Mouse (Mus musculus) kidney, embryonic 14.5 days (tissue): Measurements from ENCODE around the gene Lpp. TPM values are rescaled to one million over a fixed set of nuclear protein-coding genes. Genes with fewer than 3 reads are reported as not detected.

Experiments used
- ATAC-seq: fragments of 200-750 bp; cut with Nextera tagmentation; 2 replicates; pipeline ENCODE4 v1.8.0; 2017; ENCODE audit warnings: moderate number of reproducible peaks, mild to moderate bottlenecking, moderate TSS enrichment, moderate library complexity; ENCODE audit not compliant: low FRiP score, low TSS enrichment
- H3K27ac ChIP-seq: fragments of 300-500 bp; sonication (generic); 2 replicates; pipeline ENCODE4 v1.5.1; 2014; ENCODE audit warnings: low read depth, mild to moderate bottlenecking, low read length, moderate library complexity, mixed read lengths
- H3K27me3 ChIP-seq: fragments of 300-500 bp; sonication (generic); 2 replicates; pipeline ENCODE4 v1.6.1; 2014; ENCODE audit warnings: mild to moderate bottlenecking, low read length; ENCODE audit not compliant: control insufficient read depth, insufficient read depth
- H3K36me3 ChIP-seq: fragments of 300-500 bp; sonication (generic); 2 replicates; pipeline ENCODE4 v1.6.1; 2014; ENCODE audit warnings: low read length, mixed read lengths; ENCODE audit not compliant: control insufficient read depth, insufficient read depth
- H3K4me1 ChIP-seq: fragments of 300-500 bp; sonication (generic); 2 replicates; pipeline ENCODE4 v1.6.1; 2014; ENCODE audit warnings: low read length, mixed read lengths; ENCODE audit not compliant: control insufficient read depth, insufficient read depth
- H3K4me2 ChIP-seq: fragments of 300-500 bp; sonication (generic); replicated peaks from 2 replicates; pipeline ENCODE4 v1.6.1; 2014; ENCODE audit warnings: low read depth, mild to moderate bottlenecking, low read length
- H3K4me3 ChIP-seq: fragments of 300-500 bp; sonication (generic); 2 replicates; pipeline ENCODE4 v1.5.1; 2014; ENCODE audit warnings: mild to moderate bottlenecking, low read length
- H3K9ac ChIP-seq: fragments of 300-500 bp; sonication (generic); 2 replicates; pipeline ENCODE4 v1.6.1; 2014; ENCODE audit warnings: low read depth, mild to moderate bottlenecking, low read length, moderate library complexity
- H3K9me3 ChIP-seq: fragments of 300-500 bp; sonication (generic); 2 replicates; pipeline ENCODE4 v1.6.1; 2016; ENCODE audit warnings: low read length; ENCODE audit not compliant: control insufficient read depth
- WGBS: fragments of 180-500 bp; shearing (Covaris S2); extraction: QIAGEN DNeasy Blood & Tissue Kit; methylation state at CpG from one replicate; pipeline ENCODE4 v1.1.7; 2014; 5-methylcytosine and 5-hydroxymethylcytosine counted together
- polyA plus RNA-seq: library from polyadenylated mRNA; unstranded; fragments of >200 nt; fragmentation: Nextera tagmentation; extraction: Ambion mirVana; gene quantifications from 2 replicates; pipeline ENCODE4 v1.2.1, GENCODE M21; 2014

Gene Lpp
- polyA plus RNA-seq, 1 experiment from 2014 or later = 49.2 TPM

DNA sequence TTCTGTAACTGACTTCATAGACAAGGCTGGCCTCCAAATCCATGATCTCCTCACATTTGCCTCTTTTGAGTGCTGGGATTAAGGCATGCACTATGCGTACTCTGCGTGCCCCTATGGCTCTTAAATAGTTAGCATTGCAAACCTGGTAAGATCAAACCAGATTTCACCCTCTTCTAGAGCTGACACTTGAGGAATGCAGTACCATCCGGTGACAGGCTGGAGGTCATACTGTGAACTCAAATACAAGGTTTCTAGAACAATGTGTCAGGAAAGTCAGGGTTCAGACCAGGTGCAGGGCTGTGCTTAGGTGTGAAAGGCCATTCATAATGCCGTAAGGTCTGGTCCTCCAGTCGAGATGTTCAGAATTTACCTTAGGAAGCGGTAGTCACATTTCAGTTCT is 18.0 kb downstream of the Lpp start:
- ATAC-seq = no peak
- 92% methylated on average over 6 of the region's 6 CpGs for WGBS
- no peak overlapping the region for H3K4me2 ChIP-seq
- H3K9ac ChIP-seq = no peak overlapping the region
- no peak overlapping the region for H3K27ac ChIP-seq
- H3K9me3 ChIP-seq = peaks cover 5% of the 10 kb centered on the region
- no peaks in the 10 kb centered on the region for H3K4me1 ChIP-seq
- no peak overlapping the region for H3K4me3 ChIP-seq
- H3K36me3 ChIP-seq = no peaks in the 10 kb centered on the region; the same call in 1 of the 2 replicates
- no peaks in the 10 kb centered on the region for H3K27me3 ChIP-seq

DNA sequence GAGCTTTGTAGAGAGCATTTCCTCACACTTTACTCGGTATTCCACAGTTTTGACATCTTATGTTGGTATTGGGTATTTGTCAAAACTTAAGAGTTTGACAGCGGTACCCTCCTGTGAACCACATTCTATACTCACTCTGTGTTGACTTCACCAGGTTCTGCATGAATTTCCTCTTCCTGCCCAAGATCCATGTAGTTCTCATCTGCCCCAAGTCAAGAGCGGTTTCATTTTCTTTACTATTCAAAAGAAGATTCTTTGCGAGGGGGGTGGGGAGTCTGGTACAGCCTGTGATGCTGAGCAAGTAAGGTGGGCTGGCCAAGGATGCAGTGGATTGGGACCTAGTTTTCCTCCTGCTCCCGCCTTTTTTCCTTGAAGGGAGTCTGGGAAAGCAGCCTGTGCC is 18.9 kb downstream of the Lpp start:
- H3K27me3 ChIP-seq = no peaks in the 10 kb centered on the region
- H3K36me3 ChIP-seq = no peaks in the 10 kb centered on the region; the same call in 1 of the 2 replicates
- no peak overlapping the region for H3K9ac ChIP-seq
- H3K4me2 ChIP-seq = no peak overlapping the region
- no peak overlapping the region for H3K27ac ChIP-seq
- 90% methylated on average over 5 of the region's 5 CpGs for WGBS
- no peaks in the 10 kb centered on the region for H3K9me3 ChIP-seq
- no peak for ATAC-seq
- no peaks in the 10 kb centered on the region for H3K4me1 ChIP-seq
- no peak overlapping the region for H3K4me3 ChIP-seq

DNA sequence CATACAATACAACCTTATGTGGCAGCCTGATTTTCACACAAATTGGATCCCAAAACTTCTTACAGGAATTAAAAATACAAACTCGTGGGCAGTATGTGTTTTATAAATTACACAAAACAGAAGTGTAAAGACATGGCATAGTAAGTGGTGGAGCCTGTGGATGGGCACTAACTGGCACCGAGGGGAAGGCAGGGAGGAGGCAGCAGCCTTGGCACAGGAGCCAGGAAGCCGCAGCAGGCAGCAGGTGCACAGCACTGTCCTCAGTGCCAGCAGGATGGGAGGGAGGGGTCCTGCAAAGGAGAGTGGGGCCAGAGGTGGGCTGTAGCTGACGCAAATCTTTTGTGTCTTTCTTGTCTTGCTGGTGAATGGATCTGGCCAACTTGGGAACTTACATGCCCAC is 19.8 kb downstream of the Lpp start:
- H3K27me3 ChIP-seq = no peaks in the 10 kb centered on the region
- no peaks in the 10 kb centered on the region for H3K9me3 ChIP-seq
- no peaks in the 10 kb centered on the region; the same call in 1 of the 2 replicates for H3K36me3 ChIP-seq
- H3K27ac ChIP-seq = no peak overlapping the region
- no peaks in the 10 kb centered on the region for H3K4me1 ChIP-seq
- no peak overlapping the region for H3K9ac ChIP-seq
- WGBS = 86% methylated on average over 4 of the region's 4 CpGs
- no peak for ATAC-seq
- no peak overlapping the region for H3K4me2 ChIP-seq
- no peak overlapping the region for H3K4me3 ChIP-seq

DNA sequence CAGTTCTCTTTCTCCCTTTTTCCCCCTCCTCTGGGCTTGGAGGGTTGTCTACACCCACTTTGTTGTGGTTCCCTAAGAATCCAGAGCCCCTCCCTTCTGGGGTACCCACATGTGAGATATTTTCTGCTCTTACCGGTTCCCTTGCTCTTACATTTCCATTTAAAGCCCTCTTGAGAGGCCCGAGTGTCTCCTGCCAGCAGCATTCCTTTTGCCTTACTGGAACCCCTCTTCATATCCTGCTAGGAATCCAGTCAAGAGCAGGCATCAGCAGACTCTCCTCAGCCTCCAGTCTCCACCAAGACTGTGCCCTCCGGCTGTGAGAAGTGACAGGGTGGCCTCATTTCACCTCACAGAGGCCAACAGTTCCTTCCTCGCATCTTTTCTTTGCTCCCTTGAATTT is 24.7 kb downstream of the Lpp start:
- WGBS = 76% methylated on average over 4 of the region's 4 CpGs
- no peak for ATAC-seq
- H3K4me3 ChIP-seq = no peak overlapping the region
- no peaks in the 10 kb centered on the region for H3K9me3 ChIP-seq
- no peaks in the 10 kb centered on the region for H3K27me3 ChIP-seq
- H3K9ac ChIP-seq = no peak overlapping the region
- H3K36me3 ChIP-seq = no peaks in the 10 kb centered on the region; the same call in 1 of the 2 replicates
- H3K4me2 ChIP-seq = no peak overlapping the region
- H3K4me1 ChIP-seq = no peaks in the 10 kb centered on the region
- no peak overlapping the region for H3K27ac ChIP-seq

DNA sequence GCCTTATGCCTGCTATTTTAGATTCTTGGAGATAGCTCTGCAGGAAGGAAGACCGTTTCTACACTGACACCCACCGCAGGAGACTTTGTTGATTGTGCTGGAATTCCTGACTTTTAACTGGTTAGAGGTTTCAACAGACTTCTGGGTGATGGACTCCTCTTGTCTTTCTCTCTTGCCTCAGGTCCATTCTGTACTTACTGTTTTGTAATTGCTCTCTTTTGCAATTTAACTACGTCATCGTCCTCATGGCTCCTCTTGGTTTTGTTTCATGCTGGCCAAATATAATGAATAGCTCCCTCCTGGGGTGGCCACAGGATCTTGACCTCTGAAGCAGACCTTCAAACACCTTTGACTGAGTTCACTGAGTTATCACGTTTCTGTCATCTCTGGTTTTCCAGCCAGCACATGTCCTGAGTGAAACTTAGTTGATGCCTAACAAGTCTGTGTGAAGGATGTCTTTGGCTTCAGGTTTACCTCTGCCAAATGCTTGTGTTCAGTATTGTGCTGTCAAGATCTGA is 27.4 kb downstream of the Lpp start:
- no peak overlapping the region for H3K9ac ChIP-seq
- H3K4me1 ChIP-seq = 0 out of 2 replicates have a peak, but pooled peaks cover 5% of the 10 kb centered on the region
- H3K27me3 ChIP-seq = no peaks in the 10 kb centered on the region
- ATAC-seq = no peak
- H3K4me3 ChIP-seq = no peak overlapping the region
- H3K9me3 ChIP-seq = no peaks in the 10 kb centered on the region
- H3K27ac ChIP-seq = no peak overlapping the region
- H3K4me2 ChIP-seq = no peak overlapping the region
- no peaks in the 10 kb centered on the region; the same call in 1 of the 2 replicates for H3K36me3 ChIP-seq
- 63% methylated on average over 5 of the region's 5 CpGs for WGBS

DNA sequence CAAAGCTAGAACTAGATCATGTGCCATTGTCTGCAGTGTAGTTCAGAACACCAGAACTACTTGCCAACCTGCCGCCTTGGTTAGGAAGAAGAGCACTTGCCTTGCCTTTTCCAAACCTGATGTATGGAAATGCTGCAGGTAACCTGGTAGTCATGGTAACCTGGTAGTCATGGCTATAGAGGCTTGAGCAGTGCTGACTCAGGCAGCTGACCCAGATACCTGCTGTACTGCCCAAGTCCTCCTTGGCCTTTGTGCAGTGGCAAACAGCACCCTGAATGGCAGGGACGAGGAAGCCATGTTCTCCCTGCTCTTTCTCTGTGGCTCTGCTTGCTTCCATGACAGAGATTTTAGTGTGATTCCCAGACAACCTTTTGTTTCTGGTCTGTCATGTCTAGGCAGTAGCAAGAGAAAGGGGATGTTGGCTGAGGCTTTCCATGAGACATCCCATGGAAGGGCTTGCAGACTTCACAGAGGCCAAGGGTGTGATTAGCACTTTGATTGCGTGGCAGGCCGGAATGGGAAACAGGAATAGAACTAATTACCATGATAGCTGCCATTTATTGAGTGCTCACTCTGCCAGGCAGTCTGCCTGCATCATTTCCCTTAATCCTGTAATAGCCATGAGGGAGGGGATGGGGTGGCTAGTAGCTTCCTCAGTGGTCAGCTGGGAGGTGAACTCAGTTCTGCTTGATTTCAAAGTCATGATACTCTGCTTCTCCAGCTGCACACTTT is 28.5 kb downstream of the Lpp start:
- 73% methylated on average over 4 of the region's 4 CpGs for WGBS
- Histone ChIP-seq H3K4me3 (no peak overlapping the region), H3K9ac (no peak overlapping the region), H3K27ac (no peak overlapping the region), H3K27me3 (no peaks in the 10 kb centered on the region), H3K4me2 (no peak overlapping the region), H3K36me3 (no peaks in the 10 kb centered on the region; the same call in 1 of the 2 replicates), H3K4me1 (0 out of 2 replicates have a peak, but pooled peaks cover 5% of the 10 kb centered on the region), H3K9me3 (no peaks in the 10 kb centered on the region)
- no peak for ATAC-seq

DNA sequence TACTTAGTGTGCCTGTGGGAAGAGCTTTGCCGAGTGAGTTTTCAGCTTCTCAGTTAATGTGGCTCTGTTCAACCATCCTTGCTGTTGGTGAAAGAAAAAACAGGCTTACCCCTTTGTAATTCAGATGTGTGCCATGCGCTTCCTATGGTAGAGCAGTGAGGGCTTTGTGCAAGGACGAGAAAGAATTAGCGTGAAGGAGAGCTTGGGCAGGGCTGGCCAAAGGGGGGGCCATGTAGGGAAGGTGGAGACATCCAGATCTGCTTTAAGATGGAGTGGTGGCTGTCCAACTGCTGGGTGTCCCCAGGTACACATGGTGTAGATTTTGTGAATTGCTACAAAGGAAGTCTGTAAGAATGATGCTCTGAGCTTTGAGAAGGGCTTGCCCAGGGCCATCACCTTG is 29.9 kb downstream of the Lpp start:
- H3K27me3 ChIP-seq = no peaks in the 10 kb centered on the region
- 84% methylated on average over 4 of the region's 4 CpGs for WGBS

DNA sequence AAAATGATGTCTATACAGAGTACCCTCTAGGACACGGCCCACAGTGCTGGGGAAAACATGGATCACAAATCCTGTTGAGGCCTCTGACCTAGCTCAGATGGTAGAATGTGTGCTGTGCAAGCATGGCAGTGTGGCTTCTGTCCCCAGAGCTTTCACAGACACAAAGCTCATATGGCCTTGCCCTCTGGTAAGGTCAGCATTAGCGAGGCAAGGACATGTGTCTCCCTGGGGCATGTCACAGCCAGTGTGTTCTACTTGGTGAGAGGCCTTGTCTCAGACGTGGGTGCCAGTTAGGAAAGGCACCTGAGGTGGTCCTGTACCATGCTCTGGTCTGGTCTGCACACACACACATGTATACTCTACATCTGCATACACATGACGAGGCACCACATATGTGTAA is 30.4 kb downstream of the Lpp start:
- Histone ChIP-seq H3K4me2 (no peak overlapping the region), H3K27ac (no peak overlapping the region), H3K4me3 (no peak overlapping the region), H3K9me3 (no peaks in the 10 kb centered on the region), H3K4me1 (0 out of 2 replicates have a peak, but pooled peaks cover 5% of the 10 kb centered on the region), H3K36me3 (no peaks in the 10 kb centered on the region), H3K27me3 (no peaks in the 10 kb centered on the region), H3K9ac (no peak overlapping the region)
- ATAC-seq = no peak
- 73% methylated on average over 4 of the region's 4 CpGs for WGBS

More for the DNA sequence above, 29.9 kb downstream of the Lpp start:
- Histone ChIP-seq H3K4me3 (no peak overlapping the region), H3K9ac (no peak overlapping the region), H3K4me1 (0 out of 2 replicates have a peak, but pooled peaks cover 5% of the 10 kb centered on the region), H3K27ac (no peak overlapping the region), H3K9me3 (no peaks in the 10 kb centered on the region), H3K36me3 (no peaks in the 10 kb centered on the region; the same call in 1 of the 2 replicates), H3K4me2 (no peak overlapping the region)
- ATAC-seq = no peak

DNA sequence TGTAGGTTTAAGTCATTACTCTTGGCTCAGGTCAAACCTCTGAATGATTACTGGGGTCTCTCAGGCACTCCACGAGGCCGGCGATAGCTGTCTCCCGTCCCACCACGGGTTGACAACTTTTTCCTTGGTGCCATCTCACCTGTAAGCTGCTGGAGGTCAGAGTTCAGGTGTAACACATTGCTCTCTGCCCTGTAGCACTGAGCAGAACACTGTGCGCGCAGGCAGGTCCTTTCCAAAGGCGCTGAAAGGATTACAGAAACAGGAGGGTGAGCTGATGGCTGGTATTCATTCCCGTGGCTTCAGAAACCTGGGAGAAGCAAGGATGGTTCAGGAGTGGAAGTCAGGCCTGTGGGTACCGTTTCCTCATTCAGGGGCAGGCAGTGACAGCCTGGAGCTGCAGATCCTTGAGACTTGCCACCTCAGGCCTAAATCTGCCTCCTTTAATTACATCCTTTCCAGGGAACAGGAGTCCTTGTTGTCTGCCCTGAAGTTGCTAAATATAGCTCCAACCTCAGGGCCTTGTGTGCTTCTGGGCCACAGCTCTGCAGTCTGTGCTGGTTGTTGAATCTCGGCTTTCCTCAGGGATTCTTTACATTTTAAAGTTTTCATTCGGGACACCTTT is 31.2 kb downstream of the Lpp start:
- Histone ChIP-seq H3K4me1 (0 out of 2 replicates have a peak, but pooled peaks cover 5% of the 10 kb centered on the region), H3K4me2 (no peak overlapping the region), H3K9ac (no peak overlapping the region), H3K9me3 (no peaks in the 10 kb centered on the region), H3K27ac (no peak overlapping the region), H3K4me3 (no peak overlapping the region), H3K36me3 (no peaks in the 10 kb centered on the region), H3K27me3 (no peaks in the 10 kb centered on the region)
- WGBS = 64% methylated on average over 12 of the region's 12 CpGs
- ATAC-seq = no peak
